Mouse (Mus musculus) heart, adult 9 months (tissue): Measurements from ENCODE around the gene Elovl2.

Experiments used
- DNase-seq, 2 experiments: peaks; one replicate each; pipeline ENCODE4 v3.0.0; 2022; ENCODE audit warnings: low spot score in 2 of 2

The Elovl2 gene

DNA sequence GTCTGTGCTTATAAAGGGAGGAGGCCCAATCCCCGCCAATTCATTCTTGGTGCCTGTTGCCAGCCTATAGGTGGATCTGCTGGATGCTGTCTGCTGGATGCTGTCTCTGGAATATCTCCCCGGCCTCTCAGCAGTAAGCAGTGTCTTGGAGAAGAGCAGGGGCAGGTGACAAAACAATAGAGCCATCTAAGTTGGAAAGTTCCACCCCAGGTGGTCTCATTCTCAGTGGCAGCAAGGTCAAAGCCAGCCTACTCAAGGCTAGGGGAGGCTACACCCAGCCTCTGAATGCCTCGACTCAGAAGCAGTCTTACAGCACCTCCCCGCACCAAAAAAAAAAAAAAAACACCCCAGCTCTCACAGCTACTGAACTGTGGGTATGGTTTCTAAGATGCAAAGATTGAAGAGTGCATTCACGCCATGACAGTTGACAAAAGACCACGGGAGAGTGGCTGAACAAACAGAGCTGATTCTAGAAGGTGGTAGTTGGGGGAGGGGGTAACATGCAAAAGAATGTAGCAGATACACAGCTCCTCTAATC, 74.7 kb downstream of the Elovl2 start:
- no peak for DNase-seq

DNA sequence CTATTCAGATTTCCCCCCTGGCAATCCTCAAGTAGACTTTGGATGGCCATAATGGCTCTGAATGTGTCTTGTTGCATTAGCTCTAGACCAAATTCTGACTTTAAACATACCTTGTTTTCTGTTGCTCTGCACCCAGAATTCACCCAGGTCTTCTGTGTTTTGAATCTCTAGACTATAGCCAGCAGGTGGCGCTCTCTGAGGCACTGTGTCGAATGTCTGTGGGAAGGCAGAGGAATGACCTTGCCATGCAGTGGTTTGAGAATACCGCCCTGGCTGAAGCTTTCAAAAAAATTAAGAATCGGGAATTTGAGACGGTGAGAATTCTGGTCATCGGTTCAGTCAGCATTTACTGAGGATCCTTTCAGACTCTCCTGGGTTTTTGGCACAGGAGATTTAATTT, 85.3 kb downstream of the Elovl2 start:
- DNase-seq = peak in 1 of 2 experiments; percentile 6
